Mouse (Mus musculus) G1E-ER4 (cell line): ENCODE data around the gene Ube2b. TPM values are rescaled to one million over a fixed set of nuclear protein-coding genes. Genes with fewer than 3 reads are reported as not detected.

Experiments
- GATA1 ChIP-seq: IDR thresholded peaks from one replicate; pipeline ENCODE4 v1.8.0; 2012; ENCODE audit warnings: low read length, inconsistent platforms
- polyA plus RNA-seq: library from polyadenylated mRNA; stranded (reverse); fragments of >175 nt; gene quantifications from 2 replicates; pipeline ENCODE4 v1.2.3, GENCODE M21; 2012

Ube2b gene
- polyA plus RNA-seq = 106 and 146 TPM in 2 replicates

DNA sequence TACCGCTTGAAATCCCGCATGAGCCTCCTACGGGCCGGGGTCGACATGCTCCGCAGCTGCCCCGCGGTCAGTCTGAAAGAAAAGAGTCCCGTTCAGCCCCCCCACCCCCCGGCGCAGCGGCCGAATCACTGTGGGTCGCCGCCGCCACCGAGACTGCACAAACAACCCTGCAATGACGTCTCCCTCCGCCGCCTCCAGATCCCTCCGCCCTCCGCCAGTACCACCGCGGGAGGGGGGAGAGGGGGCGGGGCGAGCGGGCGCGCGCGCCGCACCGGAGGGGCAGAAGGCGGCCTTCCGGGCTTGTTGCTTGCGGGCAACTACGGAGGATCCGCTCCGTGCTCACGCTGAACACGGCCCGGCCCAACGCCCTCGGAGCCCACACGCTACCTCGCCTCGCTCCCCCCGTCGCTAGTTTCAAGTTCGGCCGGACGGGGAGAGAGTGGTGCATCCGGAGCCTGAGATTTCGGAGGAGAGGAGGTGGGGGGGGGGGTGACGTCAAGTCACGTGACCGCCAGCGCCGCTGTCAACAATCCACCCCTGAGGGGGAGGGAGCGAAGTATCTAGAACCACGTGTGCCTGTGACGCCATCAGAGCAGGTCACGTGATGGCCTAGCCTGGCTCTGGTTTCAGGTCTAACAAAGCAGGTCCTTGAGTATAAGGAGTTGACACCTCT is at the start of gene Ube2b:
Gene Ube2b (minus strand): TSS at position 473 of the 673 bp plus-strand sequence.
- no peak for TF ChIP-seq GATA1

DNA sequence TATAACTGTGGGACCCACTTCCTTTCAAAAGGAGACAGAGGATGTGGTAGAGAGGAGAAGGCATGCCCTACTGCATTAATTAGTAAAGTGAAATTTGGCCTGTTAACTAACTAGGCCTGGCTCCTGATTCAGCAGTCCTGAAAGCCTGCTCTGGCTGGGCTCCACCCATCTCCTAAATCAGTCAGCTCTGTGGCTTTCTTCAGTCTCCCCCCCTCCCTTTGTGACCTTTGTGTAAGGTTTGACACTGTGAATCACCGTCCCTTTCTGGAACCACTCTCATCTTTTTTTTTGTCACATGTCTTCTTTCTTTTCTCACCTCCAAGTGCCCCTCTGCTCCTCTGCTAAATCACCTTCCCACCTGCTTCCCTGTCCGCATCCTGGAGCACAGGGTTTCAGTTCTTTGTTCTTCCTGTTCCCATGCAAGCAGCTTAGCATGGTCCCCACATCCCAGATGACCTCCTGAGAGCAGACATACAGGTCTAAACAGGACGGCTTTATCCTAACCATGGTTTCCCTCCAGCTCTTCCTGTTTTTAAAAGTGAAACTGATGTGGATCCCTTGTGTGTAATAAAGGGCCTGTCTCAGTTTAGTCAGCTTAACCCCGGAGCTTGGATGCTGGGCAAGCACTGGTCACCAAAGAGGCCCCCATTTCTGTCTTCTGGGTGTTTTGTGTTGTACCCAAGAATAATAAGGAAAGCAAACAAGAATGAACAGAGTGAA is 46.0 kb upstream of the Ube2b start:
- TF ChIP-seq GATA1 = no peak

DNA sequence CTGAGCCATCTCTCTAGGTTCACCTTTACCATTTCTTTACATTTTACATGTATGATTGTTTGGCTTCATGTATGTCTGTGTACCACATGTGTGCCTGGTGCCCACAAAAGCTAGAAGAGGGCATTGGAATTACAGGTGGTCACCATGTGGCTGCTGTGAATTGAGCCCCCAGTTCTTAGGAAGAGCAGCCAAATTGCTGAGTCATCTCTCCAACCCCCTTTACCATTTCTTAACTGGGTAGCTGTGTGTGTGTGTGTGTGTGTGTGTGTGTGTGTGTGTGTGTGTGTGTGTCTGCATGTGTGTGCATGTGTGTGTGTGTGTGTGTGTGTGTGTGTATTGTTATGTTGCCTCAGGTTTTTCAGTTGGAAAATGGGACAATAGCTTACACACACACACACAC is 43.6 kb upstream of the Ube2b start:
- no peak for TF ChIP-seq GATA1

DNA sequence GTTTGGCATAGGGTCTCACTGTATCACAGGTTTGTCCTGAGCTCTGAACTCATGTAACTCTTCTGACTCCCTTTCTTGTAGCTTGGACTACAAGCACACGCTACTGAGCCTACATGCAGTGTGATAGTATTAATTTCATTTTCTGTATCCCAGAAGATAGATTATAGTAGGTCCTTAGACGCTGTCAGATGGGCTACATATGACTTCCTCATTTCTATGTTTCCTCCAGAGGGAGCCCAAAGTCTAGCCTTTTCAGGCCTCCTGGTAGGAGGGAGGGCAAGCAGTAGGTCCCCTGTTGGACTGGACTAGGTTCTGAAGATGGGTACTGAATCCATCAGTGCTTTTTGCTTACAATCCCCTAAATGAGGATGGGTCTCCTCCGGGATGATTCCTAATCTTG is 42.7 kb upstream of the Ube2b start:
- TF ChIP-seq GATA1 = no peak

DNA sequence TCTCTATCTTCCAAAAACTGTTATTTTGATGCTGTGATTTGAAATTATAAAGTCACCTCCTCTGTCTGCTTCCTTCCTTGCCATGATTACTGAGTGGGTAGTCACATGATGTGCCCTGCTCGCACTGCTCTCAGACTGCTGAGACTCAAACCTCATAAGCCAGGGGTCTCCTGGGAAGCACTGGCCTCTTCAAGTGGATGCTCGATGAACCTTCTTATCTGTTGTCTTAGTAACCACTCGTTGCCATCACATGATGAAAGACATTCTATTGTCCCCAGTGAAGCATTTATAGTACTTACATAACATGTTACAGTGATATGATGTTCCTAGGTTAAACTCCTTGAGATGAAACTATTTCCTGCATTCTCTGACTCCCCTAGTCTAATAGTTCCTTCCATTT is 37.1 kb upstream of the Ube2b start:
- no peak for TF ChIP-seq GATA1

DNA sequence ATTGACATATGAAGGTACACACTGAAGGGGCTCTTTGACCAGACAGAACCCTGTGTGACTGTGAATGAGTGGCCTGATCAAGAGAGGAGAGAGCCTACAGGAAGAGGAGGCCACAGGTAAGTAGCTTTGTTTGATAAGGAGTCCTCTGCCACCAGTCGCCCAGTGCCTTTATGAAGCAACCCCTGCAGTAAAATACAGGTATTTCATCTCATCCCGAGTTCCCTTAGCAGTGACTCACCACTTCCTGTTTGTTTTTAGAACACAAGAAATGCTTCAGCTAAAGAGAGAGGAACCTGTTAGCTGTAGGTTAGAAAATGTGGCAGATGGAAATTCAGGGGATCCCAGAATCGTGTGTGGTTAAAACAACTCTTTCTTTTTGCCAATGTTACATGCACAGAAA is 35.3 kb upstream of the Ube2b start:
- TF ChIP-seq GATA1 = no peak

DNA sequence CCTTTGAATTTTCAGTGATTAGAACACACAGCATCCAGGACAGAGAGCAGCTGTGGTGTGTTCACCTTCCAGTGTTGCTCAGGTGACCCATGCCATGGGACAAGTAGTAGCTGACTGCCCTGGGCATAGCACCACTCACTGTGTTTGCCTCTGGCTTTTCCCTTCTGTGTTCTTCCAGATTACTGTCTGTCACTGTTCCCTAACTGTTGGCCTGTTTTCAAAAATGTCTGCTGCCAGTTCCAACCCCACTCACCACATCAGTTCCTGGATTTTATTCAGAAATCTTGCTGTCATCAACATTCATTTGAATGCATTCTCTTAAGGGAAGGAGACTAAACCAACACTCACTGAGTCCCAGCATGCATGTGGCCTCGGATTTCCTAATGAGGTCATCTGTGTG is 33.4 kb upstream of the Ube2b start:
- no peak for TF ChIP-seq GATA1

DNA sequence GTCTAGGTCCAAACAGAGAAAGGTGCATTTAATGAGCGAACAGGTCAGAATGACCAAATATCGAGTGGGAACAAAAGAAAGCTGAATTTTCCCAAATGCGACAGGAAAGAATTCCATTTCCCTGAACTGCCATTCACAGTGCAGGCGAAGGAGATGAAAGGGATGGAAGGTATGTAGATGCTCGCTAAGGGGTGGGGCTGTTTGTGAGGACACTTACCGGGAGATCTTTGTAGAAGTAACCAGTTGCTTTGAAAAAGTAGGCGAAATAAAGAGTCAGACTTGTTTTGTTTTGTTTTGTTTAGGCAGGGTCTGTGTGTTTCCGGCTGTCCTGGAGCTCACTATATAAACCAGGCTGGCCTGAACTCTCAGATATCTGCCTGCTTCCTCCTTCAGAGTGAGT is 31.8 kb upstream of the Ube2b start:
- no peak for TF ChIP-seq GATA1

DNA sequence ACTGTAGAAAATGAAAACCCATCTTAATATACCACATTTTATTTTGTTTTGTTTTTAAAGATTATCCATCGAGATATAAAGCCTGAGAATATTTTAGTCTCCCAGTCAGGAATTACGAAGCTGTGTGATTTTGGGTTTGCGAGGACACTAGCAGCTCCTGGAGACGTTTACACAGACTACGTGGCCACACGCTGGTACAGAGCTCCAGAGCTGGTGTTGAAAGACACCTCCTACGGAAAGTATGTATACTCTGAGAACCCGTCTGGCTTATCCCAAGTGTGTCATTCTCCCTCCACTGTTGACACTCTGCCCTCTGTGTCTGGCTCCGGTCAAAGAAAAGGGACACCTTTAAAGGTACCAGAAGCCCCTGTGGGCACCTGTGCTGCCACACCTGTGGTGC is 17.7 kb upstream of the Ube2b start:
- no peak for TF ChIP-seq GATA1

DNA sequence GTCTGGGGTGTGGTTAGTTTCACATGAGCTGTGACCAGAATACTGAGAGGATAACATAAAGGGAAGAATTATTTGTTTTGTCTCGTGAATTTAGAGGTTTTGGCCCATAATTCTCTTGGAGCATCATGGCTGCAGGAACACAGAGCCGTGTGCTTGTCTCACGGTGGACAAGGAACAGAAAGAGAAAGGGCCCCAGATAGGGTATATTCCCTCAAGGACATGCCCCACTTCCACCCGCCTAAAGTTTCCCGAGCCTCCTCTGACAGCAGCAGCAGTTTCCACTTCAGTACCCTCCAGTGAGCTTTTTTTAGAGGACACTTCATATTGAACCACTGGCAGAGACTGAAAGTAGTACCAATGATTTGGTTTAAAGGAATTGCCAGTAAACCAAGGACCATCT is 11.0 kb upstream of the Ube2b start:
- TF ChIP-seq GATA1 = no peak

DNA sequence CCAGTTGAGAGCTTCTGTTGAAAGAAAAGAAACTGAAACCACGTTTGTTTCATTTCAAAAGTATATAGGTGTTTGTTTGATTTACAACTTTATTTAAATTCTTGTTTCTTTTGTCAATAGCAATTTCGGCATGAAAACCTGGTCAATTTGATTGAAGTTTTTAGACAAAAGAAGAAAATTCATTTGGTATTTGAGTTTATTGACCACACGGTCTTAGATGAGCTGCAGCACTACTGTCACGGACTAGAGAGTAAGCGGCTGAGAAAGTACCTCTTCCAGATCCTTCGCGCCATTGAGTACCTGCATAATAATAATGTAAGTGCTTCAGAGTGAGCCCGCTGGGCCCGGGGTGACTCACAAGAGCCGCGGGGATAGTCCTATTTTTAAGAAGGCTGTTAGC is 10.4 kb upstream of the Ube2b start:
- TF ChIP-seq GATA1 = no peak

DNA sequence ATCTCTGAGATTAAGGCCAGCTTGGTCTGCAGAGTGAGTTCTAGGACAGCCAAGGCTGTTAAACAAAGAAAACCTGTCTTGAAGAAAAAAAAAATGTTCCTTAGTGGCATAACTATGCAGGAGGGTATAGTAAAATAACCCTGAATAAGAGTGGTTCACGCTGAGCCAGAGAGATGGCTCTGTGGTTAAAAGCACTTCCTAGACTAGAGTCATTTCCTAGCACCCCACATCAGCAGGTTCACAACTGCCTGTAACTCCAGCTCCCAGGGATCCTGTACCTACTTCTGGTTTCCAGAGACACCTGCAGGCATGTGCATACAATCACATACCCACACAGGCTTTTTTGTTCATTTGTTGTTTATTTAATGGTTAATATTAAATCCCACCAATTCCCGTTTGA is 5.0 kb upstream of the Ube2b start:
- no peak for TF ChIP-seq GATA1

DNA sequence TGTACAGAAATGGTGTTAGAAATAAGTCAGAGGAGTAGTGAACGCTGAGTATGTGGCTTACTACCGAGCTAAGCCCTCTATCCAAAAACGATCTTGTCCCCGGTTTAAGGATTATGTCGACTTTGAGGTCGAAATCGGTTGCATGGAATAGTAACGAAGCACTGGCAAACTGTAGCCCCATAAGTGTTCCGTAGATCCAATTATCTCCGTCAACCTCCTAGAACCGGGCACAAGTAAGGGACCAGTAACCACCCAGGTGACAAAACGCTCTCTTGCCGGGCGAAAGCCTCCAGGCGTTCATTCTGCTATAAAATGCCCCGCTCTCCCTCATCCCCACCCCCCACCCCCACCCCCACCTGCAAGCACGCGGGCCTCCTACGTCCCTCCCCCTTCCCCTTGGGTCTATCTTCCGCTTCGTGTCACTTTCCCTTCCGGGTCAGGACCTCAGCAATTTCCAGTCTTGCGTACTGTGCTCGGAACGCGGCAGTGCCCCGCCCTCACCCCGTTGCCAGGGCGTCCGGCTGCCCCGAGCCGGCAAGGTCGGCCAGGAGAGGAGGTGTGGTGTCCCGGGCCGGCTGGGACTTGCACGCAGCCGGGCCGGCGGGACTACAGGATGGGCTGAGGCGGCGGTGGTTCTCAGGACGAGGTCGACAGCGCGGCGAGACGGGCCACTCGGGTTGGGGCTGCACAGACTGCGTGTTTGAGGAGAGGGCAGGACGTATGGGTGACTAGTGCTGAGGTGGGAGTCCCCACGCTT is 3.4 kb upstream of the Ube2b start, which contains the start of gene Cdkl3:
Gene Cdkl3 (plus strand): TSS at position 450 of the 757 bp plus-strand sequence.
- TF ChIP-seq GATA1 = no peak

DNA sequence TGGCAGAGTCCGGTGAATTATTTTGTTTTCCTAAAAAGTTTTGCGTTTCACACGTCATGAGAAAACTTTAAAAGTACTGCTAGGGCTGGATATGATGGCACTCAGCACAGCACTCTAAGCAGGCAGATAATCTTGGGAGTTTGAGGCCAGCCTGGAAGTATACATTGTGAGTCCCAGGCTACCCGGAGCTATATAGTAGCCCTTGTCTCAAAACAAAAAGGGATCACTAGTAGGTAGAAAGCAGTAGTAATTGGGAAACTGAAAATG is 2.9 kb upstream of the Ube2b start:
- no peak for TF ChIP-seq GATA1

DNA sequence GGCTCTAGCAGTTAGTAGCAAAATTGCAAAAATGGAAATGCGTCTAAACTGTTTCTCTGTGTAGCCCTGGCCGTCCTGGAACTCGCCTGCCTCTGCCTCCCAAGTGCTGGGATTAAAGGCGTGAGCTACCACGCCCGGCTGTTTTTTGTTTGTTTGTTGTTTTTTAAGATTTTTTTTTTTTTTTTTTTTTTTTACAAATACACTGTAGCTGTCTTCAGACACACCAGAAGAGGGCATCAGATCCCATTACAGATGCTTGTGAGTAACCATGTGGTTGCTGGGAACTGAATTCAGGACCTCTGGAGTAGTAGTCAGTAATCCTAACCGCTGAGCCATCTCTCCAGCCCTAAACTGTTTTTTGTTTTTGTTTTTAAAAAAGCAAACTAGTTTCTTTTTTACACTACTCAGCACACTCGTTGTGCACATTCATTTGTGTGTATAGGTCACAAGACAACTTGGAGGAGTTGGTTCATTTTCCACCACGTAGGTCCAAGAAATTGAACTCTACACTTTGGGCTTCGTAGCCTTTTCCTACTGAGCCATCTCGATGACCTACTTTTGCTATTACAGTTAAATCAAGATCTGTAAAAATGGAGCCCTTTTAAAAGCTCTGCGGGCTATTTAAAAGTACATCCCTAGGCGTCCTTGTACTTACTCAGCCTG is 2.4 kb upstream of the Ube2b start:
- TF ChIP-seq GATA1 = no peak

DNA sequence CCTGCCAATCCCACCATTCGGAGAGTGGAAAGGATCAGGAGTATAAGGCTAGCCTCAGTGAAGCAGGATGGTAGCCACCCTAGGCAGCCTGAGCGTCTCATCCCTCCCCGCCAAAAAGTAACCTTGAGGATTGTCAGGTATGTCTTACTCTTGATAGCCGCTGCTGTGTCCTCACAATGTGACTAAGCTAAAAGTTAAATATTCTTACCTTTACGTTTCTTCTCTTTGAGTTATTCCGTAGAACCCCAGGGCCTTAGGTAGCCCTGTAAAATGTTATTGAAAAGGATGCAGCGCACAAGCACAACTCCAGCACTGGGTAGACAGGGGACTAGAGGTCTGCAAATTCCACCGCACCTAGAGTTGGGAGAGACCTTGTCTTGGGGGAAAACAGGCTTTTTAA is 1.3 kb upstream of the Ube2b start:
- no peak for TF ChIP-seq GATA1
